Mouse (Mus musculus) embryonic fibroblast, embryonic 13.5 days (primary cell): ENCODE measurements around the gene Itga5. TPM values are rescaled to one million over a fixed set of nuclear protein-coding genes. Genes with fewer than 3 reads are reported as not detected.

Experiments used
- H3K27ac ChIP-seq: 2 replicates; pipeline ENCODE4 v1.5.1; 2012; ENCODE audit warnings: low read length, control low read depth, inconsistent platforms; ENCODE audit not compliant: insufficient read depth
- H3K4me1 ChIP-seq: 2 replicates; pipeline ENCODE4 v1.6.1; 2011; ENCODE audit warnings: low read length; ENCODE audit not compliant: control insufficient read depth, insufficient read depth
- H3K4me3 ChIP-seq: 2 replicates; pipeline ENCODE4 v1.5.1; 2011; ENCODE audit warnings: mild to moderate bottlenecking, control low read depth, low read length; ENCODE audit not compliant: insufficient read depth
- CTCF ChIP-seq: IDR thresholded peaks from 2 replicates; pipeline ENCODE4 v1.5.1; 2011; ENCODE audit warnings: mild to moderate bottlenecking, control low read depth, low read length, moderate library complexity, borderline replicate concordance; ENCODE audit not compliant: insufficient read depth
- POLR2A ChIP-seq: IDR thresholded peaks from 2 replicates; pipeline ENCODE4 v1.6.1; 2011; ENCODE audit warnings: low read depth, mild to moderate bottlenecking, control low read depth, low read length, moderate library complexity
- polyA plus RNA-seq: library from polyadenylated mRNA; stranded (reverse); fragments of >200 nt; gene quantifications from 2 replicates; pipeline ENCODE4 v1.2.4, GENCODE M21; 2011; ENCODE audit warnings: low read depth; ENCODE audit not compliant: missing spikeins, insufficient read length

Gene Itga5
- polyA plus RNA-seq, 1 experiment = 161 TPM

GRCm38 (mm10) chr15:103365471-103366375, 840 bp downstream of the Itga5 start:
- TF ChIP-seq POLR2A = peak; percentile 33
- no peak for TF ChIP-seq CTCF
- peaks cover 28% of the 10 kb centered on the region for H3K4me1 ChIP-seq

GRCm38 (mm10) chr15:103364761-103365160, 1.8 kb downstream of the Itga5 start:
- peak overlapping the region; percentile 92 for H3K4me3 ChIP-seq
- no peak for TF ChIP-seq POLR2A
- TF ChIP-seq CTCF = no peak
- H3K4me1 ChIP-seq = peaks cover 24% of the 10 kb centered on the region
- H3K27ac ChIP-seq = peak overlapping the region; percentile 71

More at GRCm38 (mm10) chr15:103365471-103366375, 840 bp downstream of the Itga5 start:
- Histone ChIP-seq H3K27ac (peak overlapping the region; percentile 71), H3K4me3 (peak overlapping the region; percentile 92)

- Histone ChIP-seq H3K4me3 (peak overlapping the region; percentile 92), H3K4me1 (peaks cover 27% of the 10 kb centered on the region), H3K27ac (no peak overlapping the region)
- TF ChIP-seq POLR2A (no peak), CTCF (no peak)
Measured at GRCm38 (mm10) chr15:103363809-103364208, 2.8 kb downstream of the Itga5 start.

- TF ChIP-seq CTCF = no peak
- TF ChIP-seq POLR2A = no peak
- Histone ChIP-seq H3K4me3 (no peak overlapping the region), H3K4me1 (peaks cover 26% of the 10 kb centered on the region), H3K27ac (no peak overlapping the region)
Measured at GRCm38 (mm10) chr15:103362950-103363349, 3.6 kb downstream of the Itga5 start.

GRCm38 (mm10) chr15:103362333-103362732, 4.2 kb downstream of the Itga5 start:
- H3K4me1 ChIP-seq = peaks cover 22% of the 10 kb centered on the region
- no peak for TF ChIP-seq POLR2A
- no peak for TF ChIP-seq CTCF
- H3K27ac ChIP-seq = no peak overlapping the region

GRCm38 (mm10) chr15:103361269-103361668, 5.3 kb downstream of the Itga5 start:
- Histone ChIP-seq H3K4me1 (peaks cover 19% of the 10 kb centered on the region), H3K27ac (no peak overlapping the region), H3K4me3 (no peak overlapping the region)
- TF ChIP-seq POLR2A (no peak), CTCF (no peak)

More at GRCm38 (mm10) chr15:103362333-103362732, 4.2 kb downstream of the Itga5 start:
- no peak overlapping the region for H3K4me3 ChIP-seq

- no peak overlapping the region for H3K4me3 ChIP-seq
- TF ChIP-seq CTCF (no peak), POLR2A (no peak)
- H3K4me1 ChIP-seq = peaks cover 19% of the 10 kb centered on the region
- peak overlapping the region; percentile 40 for H3K27ac ChIP-seq
Measured at GRCm38 (mm10) chr15:103359869-103360602, 6.5 kb downstream of the Itga5 start.

GRCm38 (mm10) chr15:103359122-103359510, 7.4 kb downstream of the Itga5 start:
- TF ChIP-seq POLR2A (no peak), CTCF (no peak)
- peaks cover 19% of the 10 kb centered on the region for H3K4me1 ChIP-seq
- H3K4me3 ChIP-seq = no peak overlapping the region
- H3K27ac ChIP-seq = peak overlapping the region; percentile 40

- Histone ChIP-seq H3K4me1 (peaks cover 19% of the 10 kb centered on the region), H3K4me3 (no peak overlapping the region), H3K27ac (peak overlapping the region; percentile 83)
- TF ChIP-seq CTCF (no peak), POLR2A (peak; percentile 26; the same call in 1 of the 2 replicates)
Measured at GRCm38 (mm10) chr15:103358278-103359121, 8.1 kb downstream of the Itga5 start.
